Mouse (Mus musculus) stomach, embryonic 16.5 days (tissue): ENCODE results near the gene Ralb. TPM values are rescaled to one million over a fixed set of nuclear protein-coding genes. Genes with fewer than 3 reads are reported as not detected.

Experiments
- ATAC-seq: fragments of 200-750 bp; cut with Nextera tagmentation; 2 replicates; pipeline ENCODE4 v1.8.0; 2017; ENCODE audit warnings: moderate number of reproducible peaks, moderate TSS enrichment; ENCODE audit not compliant: insufficient read depth, low FRiP score
- H3K27ac ChIP-seq: fragments of 300-500 bp; sonication (generic); 2 replicates; pipeline ENCODE4 v1.5.1; 2014; ENCODE audit warnings: low read length
- H3K27me3 ChIP-seq: fragments of 300-500 bp; sonication (generic); 2 replicates; pipeline ENCODE4 v1.6.1; 2014; ENCODE audit warnings: low read length, control low read depth, mixed read lengths; ENCODE audit not compliant: control insufficient read depth, insufficient read depth
- H3K36me3 ChIP-seq: fragments of 300-500 bp; sonication (generic); 2 replicates; pipeline ENCODE4 v1.6.1; 2014; ENCODE audit warnings: low read length; ENCODE audit not compliant: control insufficient read depth, insufficient read depth
- H3K4me1 ChIP-seq: fragments of 300-500 bp; sonication (generic); 2 replicates; pipeline ENCODE4 v1.6.1; 2014; ENCODE audit warnings: low read length, control low read depth, mixed read lengths; ENCODE audit not compliant: control insufficient read depth, insufficient read depth
- H3K4me2 ChIP-seq: fragments of 300-500 bp; sonication (generic); 2 replicates; pipeline ENCODE4 v1.6.1; 2014; ENCODE audit warnings: low read depth, low read length, mixed read lengths
- H3K4me3 ChIP-seq: fragments of 300-500 bp; sonication (generic); replicated peaks from 2 replicates; pipeline ENCODE4 v1.5.1; 2014; ENCODE audit warnings: mild to moderate bottlenecking, low read length
- H3K9ac ChIP-seq: fragments of 300-500 bp; sonication (generic); 2 replicates; pipeline ENCODE4 v1.6.1; 2014; ENCODE audit warnings: low read length
- H3K9me3 ChIP-seq: fragments of 300-500 bp; sonication (generic); replicated peaks from 2 replicates; pipeline ENCODE4 v1.6.1; 2016; ENCODE audit warnings: low read length, control low read depth; ENCODE audit not compliant: control insufficient read depth
- WGBS: fragments of 180-500 bp; shearing (Covaris S2); extraction: QIAGEN DNeasy Blood & Tissue Kit; methylation state at CpG from one replicate; pipeline ENCODE4 v1.1.7; 2014; 5-methylcytosine and 5-hydroxymethylcytosine counted together
- polyA plus RNA-seq: library from polyadenylated mRNA; unstranded; fragments of >200 nt; fragmentation: Nextera tagmentation; extraction: Ambion mirVana; gene quantifications from 2 replicates; pipeline ENCODE4 v1.2.1, GENCODE M21; 2015

Gene Ralb
- polyA plus RNA-seq, 1 experiment from 2014 or later, result 157 TPM

GRCm38 (mm10) chr1:119492505-119492904 lies 12.1 kb downstream of the Ralb start:
- H3K27ac ChIP-seq, result peak overlapping the region; percentile 38; the same call in 1 of the 2 replicates
- no peaks in the 10 kb centered on the region for H3K9me3 ChIP-seq
- 65% methylated on average over 1 of the region's 1 CpGs for WGBS
- H3K4me2 ChIP-seq, result peak overlapping the region; percentile 36; the same call in 1 of the 2 replicates
- no peaks in the 10 kb centered on the region for H3K27me3 ChIP-seq
- no peak; the same call in 1 of the 2 replicates for ATAC-seq
- H3K4me1 ChIP-seq, result peaks cover 15% of the 10 kb centered on the region
- H3K9ac ChIP-seq, result no peak overlapping the region
- no peak overlapping the region for H3K4me3 ChIP-seq
- H3K36me3 ChIP-seq, result no peaks in the 10 kb centered on the region

- WGBS, result 11% methylated on average over 11 of the region's 11 CpGs
- H3K4me3 ChIP-seq, result no peak overlapping the region
- no peaks in the 10 kb centered on the region for H3K36me3 ChIP-seq
- H3K27me3 ChIP-seq, result no peaks in the 10 kb centered on the region
- peaks cover 12% of the 10 kb centered on the region for H3K4me1 ChIP-seq
- H3K9me3 ChIP-seq, result no peaks in the 10 kb centered on the region
- ATAC-seq, result peak; percentile 78
- H3K9ac ChIP-seq, result 0 out of 2 replicates have a peak overlapping the region, but pooled peaks have one; percentile 33
- peak overlapping the region; percentile 38 for H3K27ac ChIP-seq
- H3K4me2 ChIP-seq, result peak overlapping the region; percentile 36
Measured at GRCm38 (mm10) chr1:119492097-119492496, 12.5 kb downstream of the Ralb start.

- no peak for ATAC-seq
- Histone ChIP-seq H3K4me1 (peaks cover 9% of the 10 kb centered on the region; the same call in 1 of the 2 replicates), H3K4me3 (no peak overlapping the region), H3K9me3 (no peaks in the 10 kb centered on the region), H3K36me3 (no peaks in the 10 kb centered on the region), H3K27me3 (no peaks in the 10 kb centered on the region), H3K9ac (no peak overlapping the region), H3K27ac (no peak overlapping the region), H3K4me2 (no peak overlapping the region)
- WGBS, result 69% methylated on average over 7 of the region's 7 CpGs
Measured at GRCm38 (mm10) chr1:119490765-119491164, 13.8 kb downstream of the Ralb start.

GRCm38 (mm10) chr1:119487917-119488590 lies 16.5 kb downstream of the Ralb start:
- WGBS, result 42% methylated on average over 10 of the region's 10 CpGs
- H3K9me3 ChIP-seq, result no peaks in the 10 kb centered on the region
- no peaks in the 10 kb centered on the region for H3K27me3 ChIP-seq
- H3K4me1 ChIP-seq, result peaks cover 9% of the 10 kb centered on the region; the same call in 1 of the 2 replicates
- no peak overlapping the region for H3K27ac ChIP-seq
- H3K9ac ChIP-seq, result no peak overlapping the region
- H3K4me2 ChIP-seq, result no peak overlapping the region
- no peak overlapping the region for H3K4me3 ChIP-seq
- no peak for ATAC-seq
- no peaks in the 10 kb centered on the region for H3K36me3 ChIP-seq

GRCm38 (mm10) chr1:119485825-119486224 lies 18.8 kb downstream of the Ralb start:
- H3K4me1 ChIP-seq, result no peaks in the 10 kb centered on the region
- H3K27ac ChIP-seq, result no peak overlapping the region
- H3K9me3 ChIP-seq, result no peaks in the 10 kb centered on the region
- H3K4me3 ChIP-seq, result no peak overlapping the region
- no peaks in the 10 kb centered on the region for H3K27me3 ChIP-seq
- WGBS, result 23% methylated on average over 2 of the region's 2 CpGs
- peaks cover 9% of the 10 kb centered on the region for H3K36me3 ChIP-seq
- no peak for ATAC-seq
- H3K4me2 ChIP-seq, result no peak overlapping the region
- H3K9ac ChIP-seq, result no peak overlapping the region

- no peak for ATAC-seq
- no peak overlapping the region for H3K27ac ChIP-seq
- WGBS, result 66% methylated on average over 3 of the region's 3 CpGs
- H3K9me3 ChIP-seq, result no peaks in the 10 kb centered on the region
- H3K4me1 ChIP-seq, result no peaks in the 10 kb centered on the region
- H3K4me2 ChIP-seq, result no peak overlapping the region
- no peak overlapping the region for H3K9ac ChIP-seq
- H3K27me3 ChIP-seq, result no peaks in the 10 kb centered on the region
- no peak overlapping the region for H3K4me3 ChIP-seq
- H3K36me3 ChIP-seq, result peaks cover 9% of the 10 kb centered on the region
Measured at GRCm38 (mm10) chr1:119484457-119484856, 20.1 kb downstream of the Ralb start.

GRCm38 (mm10) chr1:119482891-119483290 lies 21.7 kb downstream of the Ralb start:
- H3K4me1 ChIP-seq, result no peaks in the 10 kb centered on the region
- no peak overlapping the region for H3K4me3 ChIP-seq
- no peak overlapping the region for H3K27ac ChIP-seq
- H3K9me3 ChIP-seq, result no peaks in the 10 kb centered on the region
- H3K36me3 ChIP-seq, result peaks cover 9% of the 10 kb centered on the region
- no peak overlapping the region for H3K4me2 ChIP-seq
- no peak overlapping the region for H3K9ac ChIP-seq
- no peak for ATAC-seq
- 63% methylated on average over 3 of the region's 3 CpGs for WGBS
- H3K27me3 ChIP-seq, result no peaks in the 10 kb centered on the region

GRCm38 (mm10) chr1:119481205-119481932 lies 23.2 kb downstream of the Ralb start:
- H3K4me3 ChIP-seq, result no peak overlapping the region
- no peak overlapping the region for H3K27ac ChIP-seq
- H3K4me2 ChIP-seq, result no peak overlapping the region
- no peaks in the 10 kb centered on the region for H3K27me3 ChIP-seq
- no peak overlapping the region for H3K9ac ChIP-seq
- H3K36me3 ChIP-seq, result peaks cover 9% of the 10 kb centered on the region
- no peaks in the 10 kb centered on the region for H3K4me1 ChIP-seq
- WGBS, result 91% methylated on average over 7 of the region's 7 CpGs
- ATAC-seq, result no peak
- H3K9me3 ChIP-seq, result no peaks in the 10 kb centered on the region

GRCm38 (mm10) chr1:119480678-119481077 lies 23.9 kb downstream of the Ralb start:
- no peak overlapping the region for H3K4me3 ChIP-seq
- H3K27ac ChIP-seq, result no peak overlapping the region
- no peaks in the 10 kb centered on the region for H3K4me1 ChIP-seq
- 90% methylated on average over 8 of the region's 8 CpGs for WGBS
- H3K9ac ChIP-seq, result no peak overlapping the region
- peaks cover 12% of the 10 kb centered on the region for H3K36me3 ChIP-seq
- ATAC-seq, result no peak
- H3K4me2 ChIP-seq, result no peak overlapping the region
- H3K27me3 ChIP-seq, result no peaks in the 10 kb centered on the region
- H3K9me3 ChIP-seq, result no peaks in the 10 kb centered on the region
